Mouse (Mus musculus) lung, adult 2 months (tissue): ENCODE results near the gene Tlr8.

ENCODE experiments used
- CTCF ChIP-seq: fragments of 200-500 bp; IDR thresholded peaks from 2 replicates; pipeline ENCODE4 v1.5.1; 2011; ENCODE audit warnings: mild to moderate bottlenecking, low read length, control low read depth; ENCODE audit not compliant: insufficient read depth
- POLR2A ChIP-seq: fragments of 200-500 bp; IDR thresholded peaks from 2 replicates; pipeline ENCODE4 v1.6.1; 2011; ENCODE audit warnings: low read depth, mild to moderate bottlenecking, control low read depth, low read length, borderline replicate concordance; ENCODE audit errors: extremely low read depth

GRCm38 (mm10) chrX:167229819-167230218 lies 34.3 kb downstream of the Tlr8 start:
- TF ChIP-seq POLR2A (no peak), CTCF (no peak)
